Mouse (Mus musculus) brain, embryonic 14.5 days (tissue): Measurements from ENCODE around the gene Krtap16-1. TPM values are rescaled to one million over a fixed set of nuclear protein-coding genes. Genes with fewer than 3 reads are reported as not detected.
A peak's percentile ranks its signal among the peaks of the same experiment; 100 is the strongest.

ENCODE experiments used
- DNase-seq: peaks from one replicate; pipeline ENCODE4 v3.0.0-alpha.2; 2011; ENCODE audit warnings: low read depth
- CTCF ChIP-seq: fragments of 200-500 bp; IDR thresholded peaks from 2 replicates; pipeline ENCODE4 v1.5.1; 2012; ENCODE audit warnings: inconsistent platforms, mild to moderate bottlenecking, moderate library complexity, borderline replicate concordance; ENCODE audit not compliant: insufficient read depth, insufficient read length; ENCODE audit errors: extremely low read depth
- POLR2A ChIP-seq: fragments of 200-500 bp; IDR thresholded peaks from 2 replicates; pipeline ENCODE4 v1.6.1; 2012; ENCODE audit warnings: mild to moderate bottlenecking, inconsistent platforms, borderline replicate concordance; ENCODE audit not compliant: poor library complexity, insufficient read depth, insufficient read length, severe bottlenecking; ENCODE audit errors: extremely low read depth
- polyA plus RNA-seq: library from polyadenylated mRNA; depleted of rRNA; stranded (reverse); fragments of >200 nt; gene quantifications from 2 replicates; pipeline ENCODE4 v1.2.3, GENCODE M21; 2012; rRNA removed

Krtap16-1 gene
- 0.04 TPM in 1 of 2 replicates, not detected in the other for polyA plus RNA-seq

- DNase-seq: no peak
- TF ChIP-seq POLR2A: no peak
- TF ChIP-seq CTCF: no peak
Measured at GRCm38 (mm10) chr11:99986180-99986647, at the start of gene Krtap16-1. Krtap16-1 (minus strand) TSS chr11:99986597.

- TF ChIP-seq POLR2A (no peak), CTCF (no peak)
- DNase-seq: no peak
Measured at GRCm38 (mm10) chr11:100029768-100030167, 43.4 kb upstream of the Krtap16-1 start, which contains the start of gene Krt33b. Krt33b (minus strand) TSS chr11:100029868.

GRCm38 (mm10) chr11:100021438-100021837, 35.0 kb upstream of the Krtap16-1 start:
- no peak for DNase-seq
- TF ChIP-seq POLR2A (no peak), CTCF (no peak)

DNA sequence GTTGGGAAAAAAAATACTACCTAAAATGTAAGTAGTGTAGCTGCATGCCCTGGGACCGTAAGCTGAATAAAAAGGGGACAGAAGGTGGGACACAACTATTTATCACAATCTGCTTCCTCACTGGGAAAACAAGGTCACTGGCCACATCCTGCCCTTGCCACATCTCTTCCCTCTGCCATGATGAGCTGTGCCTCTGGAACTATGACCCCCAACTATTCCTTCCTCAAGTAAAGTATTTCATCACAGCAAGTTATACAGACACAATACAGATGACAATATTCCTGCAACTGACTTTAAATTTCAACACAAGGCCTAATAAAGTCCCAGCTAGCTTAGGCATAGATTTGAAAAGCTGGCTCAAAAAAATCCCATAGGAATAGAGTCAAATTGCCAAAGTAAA, 33.1 kb upstream of the Krtap16-1 start:
- no peak for DNase-seq
- TF ChIP-seq CTCF (no peak), POLR2A (no peak)

GRCm38 (mm10) chr11:100016112-100016511, 29.7 kb upstream of the Krtap16-1 start, which contains the start of gene Krt33a:
Krt33a (minus strand) TSS chr11:100016212.
- DNase-seq: no peak
- TF ChIP-seq CTCF (no peak), POLR2A (no peak)

- no peak for DNase-seq
- TF ChIP-seq CTCF (no peak), POLR2A (no peak)
Measured at GRCm38 (mm10) chr11:100013691-100014171, 27.3 kb upstream of the Krtap16-1 start.

DNA sequence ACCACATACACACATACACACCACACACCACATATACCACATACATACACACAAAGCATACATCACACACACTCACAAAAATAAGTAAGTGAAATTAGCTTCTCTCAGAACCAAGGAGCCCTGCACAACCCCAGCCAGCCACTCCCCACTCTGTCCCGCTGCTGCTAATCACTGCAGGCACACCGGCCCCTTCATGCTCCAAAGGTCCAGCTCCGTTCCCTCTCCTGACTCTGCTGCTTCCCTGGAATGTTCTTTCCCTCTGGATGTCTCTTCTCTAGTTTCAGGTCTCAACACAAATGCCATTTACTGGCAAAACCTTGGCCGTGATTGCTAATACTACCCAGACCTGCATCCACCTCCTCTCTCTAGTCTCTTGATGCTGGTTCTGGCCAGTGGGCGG, 24.3 kb upstream of the Krtap16-1 start:
- TF ChIP-seq CTCF (no peak), POLR2A (no peak)
- DNase-seq: no peak

GRCm38 (mm10) chr11:100008336-100008735, 21.9 kb upstream of the Krtap16-1 start:
- TF ChIP-seq POLR2A: no peak
- no peak for TF ChIP-seq CTCF
- no peak for DNase-seq

GRCm38 (mm10) chr11:100006624-100007023, 20.2 kb upstream of the Krtap16-1 start:
- no peak for DNase-seq
- TF ChIP-seq POLR2A (no peak), CTCF (peak; percentile 48; the same call in 1 of the 2 replicates)

- no peak for TF ChIP-seq POLR2A
- no peak for TF ChIP-seq CTCF
- no peak for DNase-seq
Measured at GRCm38 (mm10) chr11:100005905-100006304, 19.5 kb upstream of the Krtap16-1 start.

DNA sequence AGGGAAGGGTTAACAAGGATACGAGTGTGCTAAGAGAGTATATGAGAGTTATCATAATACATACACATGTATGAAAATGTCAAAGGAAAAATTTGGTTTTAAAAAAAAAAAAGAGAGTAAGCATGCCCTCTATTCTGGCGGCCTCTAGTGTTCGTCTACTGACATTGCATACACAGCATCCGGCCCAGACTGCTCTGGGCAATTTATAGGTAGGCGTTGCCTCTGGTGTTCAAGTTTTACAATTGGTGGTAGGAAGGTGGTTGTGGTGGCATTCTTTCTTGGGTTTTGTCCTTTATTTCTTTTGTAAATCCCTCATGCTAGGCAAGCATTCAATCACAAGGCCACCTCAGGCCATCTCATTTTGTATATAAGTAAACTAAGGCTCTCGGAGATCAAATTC, 18.4 kb upstream of the Krtap16-1 start:
- peak; percentile 60 for DNase-seq
- no peak for TF ChIP-seq POLR2A
- TF ChIP-seq CTCF: peak; percentile 79; the same call in 1 of the 2 replicates

DNA sequence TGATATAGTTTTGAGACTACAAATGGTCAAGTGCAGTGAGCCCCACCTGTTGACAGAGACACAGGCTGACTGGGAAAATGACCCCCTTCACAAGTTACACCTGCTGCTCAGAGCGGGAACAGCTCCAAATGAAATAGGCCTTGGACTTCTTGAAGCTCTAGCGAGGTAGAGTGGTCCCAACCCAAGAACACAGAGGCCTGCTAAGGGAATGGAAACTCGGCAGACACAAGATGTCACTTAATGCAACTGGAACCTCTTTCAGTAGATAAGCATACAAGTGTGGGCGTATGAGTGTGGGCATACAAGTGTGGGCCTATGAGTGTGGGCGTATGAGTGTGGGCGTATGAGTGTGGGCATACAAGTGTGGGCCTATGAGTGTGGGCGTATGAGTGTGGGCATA, 12.7 kb upstream of the Krtap16-1 start:
- no peak for DNase-seq

DNA sequence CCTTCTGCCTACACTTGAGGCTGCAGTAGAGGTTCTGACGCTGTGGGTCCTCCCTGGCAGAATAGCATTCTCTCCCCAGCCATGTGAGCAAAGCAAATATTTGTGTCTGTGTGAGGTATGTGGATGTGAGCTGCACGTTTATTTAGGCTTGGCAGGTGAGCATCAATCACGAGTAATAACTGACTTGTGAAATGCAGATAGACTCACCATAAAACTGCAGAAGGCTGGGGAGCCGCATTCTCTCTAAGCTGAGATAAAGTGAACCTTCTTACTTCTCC, 7.9 kb upstream of the Krtap16-1 start:
- no peak for DNase-seq
- TF ChIP-seq CTCF (no peak), POLR2A (no peak)

More for the DNA sequence above, 12.7 kb upstream of the Krtap16-1 start:
- no peak for TF ChIP-seq POLR2A

DNA sequence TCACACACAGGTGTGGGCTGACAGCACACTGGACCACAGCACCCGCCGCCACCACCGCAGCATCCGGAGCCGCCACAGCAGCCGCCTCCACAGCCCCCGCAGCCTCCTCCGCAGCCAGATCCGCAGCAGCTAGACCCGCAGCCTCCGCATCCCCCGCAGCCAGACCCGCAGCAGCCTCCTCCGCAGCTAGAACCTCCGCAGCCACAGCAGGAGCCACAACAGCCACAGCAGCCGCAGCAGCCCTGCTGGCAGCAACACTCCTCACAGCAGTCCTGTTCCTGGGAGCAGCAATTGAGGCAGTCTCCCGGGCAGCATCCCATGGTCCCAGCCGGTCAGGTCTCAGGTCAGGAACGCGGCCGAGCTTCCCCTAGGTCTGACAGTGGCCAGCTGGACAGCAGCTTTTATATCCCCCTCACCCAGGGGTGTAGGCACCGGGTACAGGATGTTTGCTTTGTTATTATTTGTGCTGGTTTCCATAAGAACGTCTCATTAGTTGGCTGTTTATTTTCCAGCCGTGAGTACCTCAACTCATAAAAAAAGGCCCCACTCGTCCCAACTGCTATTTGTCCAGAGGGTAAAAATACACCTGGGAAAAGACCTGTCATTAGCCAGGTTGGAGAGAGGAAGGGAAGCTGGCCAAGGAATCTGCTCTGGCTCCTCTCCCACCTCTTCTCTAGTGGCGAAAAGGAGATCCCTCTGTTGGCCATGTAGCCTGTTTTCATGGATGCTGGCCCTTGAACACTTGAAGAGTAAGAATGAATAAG, 7.4 kb upstream of the Krtap16-1 start, which contains the start of gene Krtap17-1:
Krtap17-1 (minus strand) TSS at position 375 of the 764 bp plus-strand sequence.
- DNase-seq: peak; percentile 31

More for the DNA sequence above, 7.4 kb upstream of the Krtap16-1 start, which contains the start of gene Krtap17-1:
- TF ChIP-seq POLR2A: no peak
- no peak for TF ChIP-seq CTCF
